Mouse (Mus musculus) retina, adult 2 months (tissue): ENCODE measurements around the gene Nup85.

Experiments
- DNase-seq: peaks from one replicate; pipeline ENCODE4 v3.0.0-alpha.2; 2012; ENCODE audit warnings: low read depth, low spot score

The Nup85 gene

DNA sequence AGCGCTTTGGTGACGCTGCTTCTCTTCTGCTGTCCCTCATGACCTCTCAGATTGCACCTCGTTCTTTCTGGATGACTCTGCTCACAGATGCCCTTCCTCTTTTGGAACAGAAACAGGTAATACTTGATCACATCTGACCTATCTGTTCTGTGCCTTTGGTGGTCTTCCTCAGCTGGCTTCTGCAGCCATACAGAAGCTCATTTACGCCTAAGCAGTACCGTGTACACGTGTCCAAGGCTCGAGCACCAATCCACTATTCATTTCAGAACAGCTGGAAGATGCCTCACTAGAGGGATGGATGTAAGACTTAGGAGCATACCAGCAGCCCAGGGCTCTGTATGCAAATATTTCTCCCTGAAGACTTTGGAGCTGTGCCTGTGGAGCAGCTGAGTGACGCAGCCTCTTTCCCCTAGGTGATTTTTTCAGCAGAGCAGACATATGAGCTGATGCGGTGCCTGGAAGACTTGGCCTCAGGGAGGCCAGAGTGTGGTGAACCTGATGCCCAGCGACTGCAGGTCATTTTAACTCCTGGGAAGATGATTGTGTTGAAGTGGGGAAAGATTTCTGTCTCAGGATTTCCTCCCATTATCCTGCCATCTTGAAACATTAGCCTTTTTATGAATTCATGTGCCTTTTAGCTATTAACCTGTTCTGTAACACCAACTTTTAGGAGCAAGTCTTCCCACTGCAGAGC lies 18.8 kb downstream of the Nup85 start:
- no peak for DNase-seq

DNA sequence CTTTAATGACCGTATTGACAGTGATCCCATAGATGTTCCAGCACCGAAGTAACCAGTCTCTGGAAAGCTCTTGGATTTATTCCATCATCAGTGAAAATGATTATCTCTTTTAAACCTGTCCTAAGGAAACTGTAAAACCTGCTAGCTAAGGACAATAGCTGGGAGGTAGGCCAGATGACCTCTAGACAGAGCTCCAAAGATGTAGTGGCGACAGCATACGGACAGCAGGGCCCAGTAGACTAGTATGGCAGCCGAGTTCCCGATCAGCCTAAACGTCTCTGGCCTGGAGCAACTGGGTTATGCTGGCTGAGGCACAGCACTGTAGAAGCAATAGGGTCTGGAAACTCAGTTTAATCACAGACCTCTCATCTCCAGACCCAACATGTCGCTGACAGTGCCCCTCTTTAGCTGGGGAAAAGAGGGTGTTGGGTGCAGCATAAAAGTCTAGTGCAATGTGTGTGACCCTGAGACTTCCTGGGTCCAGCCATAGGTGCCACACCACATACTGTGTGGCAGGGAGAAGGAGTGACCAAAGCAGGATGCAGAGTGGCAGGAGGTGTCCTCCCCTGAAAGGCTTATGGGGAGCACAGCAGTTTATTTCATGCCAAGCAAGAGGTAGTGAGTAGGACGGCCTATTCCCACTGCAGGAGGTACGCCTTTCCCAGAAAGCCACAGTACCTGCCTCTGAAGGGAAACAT lies 20.3 kb downstream of the Nup85 start:
- DNase-seq, result no peak

DNA sequence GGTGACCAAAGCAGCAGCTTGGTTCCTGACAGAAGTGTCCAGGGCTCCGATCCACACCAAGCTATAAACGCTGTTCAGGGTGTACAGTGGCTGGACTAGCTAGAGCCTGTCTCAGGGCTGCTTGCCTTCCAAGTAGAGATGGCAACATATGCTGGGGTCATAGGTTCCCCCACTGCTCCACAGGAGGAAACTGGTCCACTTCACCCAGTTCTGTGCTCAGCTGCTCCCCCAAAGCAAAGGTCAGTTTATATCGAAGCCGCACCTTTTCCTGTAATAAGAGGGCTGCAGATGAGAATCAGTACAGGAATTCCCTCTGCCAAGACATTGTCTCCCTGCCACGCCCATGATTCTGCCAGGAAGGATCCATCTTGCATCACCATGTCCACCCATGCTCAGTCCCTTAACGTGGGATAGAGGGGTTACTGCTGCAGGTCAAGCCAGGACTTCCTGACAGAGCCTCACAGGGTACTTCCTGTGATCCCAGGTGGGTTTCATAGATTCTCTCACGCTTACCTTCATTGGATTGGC lies 21.4 kb downstream of the Nup85 start:
- DNase-seq, result no peak

DNA sequence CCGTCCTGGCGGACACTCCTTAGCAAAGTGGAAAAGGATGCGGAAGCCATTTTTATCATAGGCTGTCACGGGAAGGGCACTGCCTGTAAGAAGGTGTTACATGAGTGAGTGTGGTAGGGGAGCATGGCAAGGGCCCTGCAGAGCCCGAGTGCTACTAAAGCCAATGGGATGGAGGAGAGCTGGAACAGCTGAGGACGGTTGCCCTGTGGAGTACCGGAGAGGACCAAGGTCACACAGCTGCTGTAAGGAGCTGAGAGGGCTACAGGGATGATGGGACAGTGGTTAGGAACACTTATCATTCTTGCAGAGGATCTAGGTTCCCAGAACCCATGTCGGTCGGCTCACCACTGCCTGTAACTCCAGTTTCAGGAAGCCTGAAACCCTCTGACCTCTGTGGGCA lies 22.2 kb downstream of the Nup85 start:
- no peak for DNase-seq

DNA sequence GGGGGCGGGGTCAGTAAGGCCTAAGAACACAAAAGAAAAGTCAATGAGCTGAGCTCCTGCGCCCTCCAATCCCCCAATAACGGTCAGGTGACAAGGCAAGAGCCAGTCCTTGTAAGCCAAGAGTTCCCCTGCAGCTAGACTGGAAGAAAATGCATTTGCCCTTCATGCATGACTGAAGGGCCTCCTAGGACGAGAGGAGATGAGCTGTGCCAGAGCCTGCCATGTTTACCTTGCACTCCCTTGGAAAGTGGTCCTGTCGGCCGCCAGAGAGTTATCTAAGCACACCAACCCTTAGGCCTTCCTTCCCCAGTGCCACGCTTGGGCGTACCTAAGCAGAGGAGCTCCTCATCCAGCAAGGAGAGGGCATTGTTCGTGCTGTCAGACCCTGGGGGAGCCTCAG lies 23.8 kb downstream of the Nup85 start:
- no peak for DNase-seq

DNA sequence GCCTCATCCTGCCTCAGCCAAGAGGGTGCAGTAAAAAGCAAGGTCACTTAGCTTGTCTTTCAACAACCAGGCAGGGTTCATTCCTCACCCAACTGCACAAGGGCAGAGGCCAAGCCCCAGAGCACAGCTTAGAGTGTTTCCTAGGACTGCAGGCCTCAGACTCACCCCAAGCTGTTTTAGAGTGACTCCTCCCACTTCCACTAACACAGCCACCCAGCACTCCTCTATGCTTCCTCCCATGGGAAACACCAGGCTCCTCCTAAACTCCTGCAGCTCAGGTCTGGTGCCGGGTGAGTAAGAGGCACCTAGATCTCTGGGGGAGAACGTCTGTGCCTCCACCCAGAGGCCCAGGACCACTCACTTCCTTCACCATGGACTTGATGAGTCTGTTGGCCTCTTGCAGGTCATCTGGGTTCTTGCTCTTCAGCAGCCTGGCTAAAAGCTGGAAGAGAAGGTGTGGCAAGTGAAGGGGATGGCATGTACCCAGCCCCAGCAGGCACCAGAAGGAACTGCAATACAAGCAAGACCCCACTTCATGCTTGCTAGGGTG lies 26.4 kb downstream of the Nup85 start:
- DNase-seq, result no peak

DNA sequence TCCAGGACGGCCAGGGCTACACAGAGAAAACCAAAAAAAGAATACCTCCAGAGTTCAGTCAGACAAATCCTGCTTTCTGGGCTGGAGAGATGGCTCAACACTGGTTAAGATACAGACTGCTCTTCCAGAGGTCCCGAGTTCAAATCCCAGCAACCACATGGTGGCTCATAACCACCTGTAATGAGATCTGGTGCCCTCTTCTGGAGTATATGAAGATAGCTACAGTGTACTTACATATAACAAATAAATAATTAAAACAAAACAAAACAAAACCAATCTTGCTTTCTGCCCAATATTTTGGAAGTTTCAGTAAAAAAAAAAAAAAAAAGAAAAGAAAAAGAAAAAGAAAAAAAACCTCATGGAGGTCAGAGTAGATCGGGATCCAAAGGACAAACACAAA lies 31.0 kb downstream of the Nup85 start:
- DNase-seq, result no peak

DNA sequence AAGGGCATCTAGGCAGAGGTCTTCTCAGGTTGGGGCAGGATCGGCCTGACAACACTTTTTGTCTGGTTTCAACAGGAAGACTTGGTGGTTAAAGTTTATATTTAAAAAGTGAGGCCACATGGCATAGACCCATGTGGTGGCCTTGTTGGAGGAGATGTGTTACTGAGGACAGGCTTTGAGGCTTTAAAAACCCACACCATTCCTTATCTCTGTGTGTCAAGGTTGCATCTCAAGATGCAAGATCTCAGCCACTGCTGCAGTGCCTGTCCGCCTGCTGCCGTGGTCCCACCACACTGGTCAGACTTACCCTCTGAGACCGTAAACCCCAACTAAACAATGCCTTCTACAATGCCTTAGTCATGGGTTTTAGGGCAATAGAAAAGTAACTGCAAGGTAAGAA lies 34.1 kb downstream of the Nup85 start:
- DNase-seq, result no peak

DNA sequence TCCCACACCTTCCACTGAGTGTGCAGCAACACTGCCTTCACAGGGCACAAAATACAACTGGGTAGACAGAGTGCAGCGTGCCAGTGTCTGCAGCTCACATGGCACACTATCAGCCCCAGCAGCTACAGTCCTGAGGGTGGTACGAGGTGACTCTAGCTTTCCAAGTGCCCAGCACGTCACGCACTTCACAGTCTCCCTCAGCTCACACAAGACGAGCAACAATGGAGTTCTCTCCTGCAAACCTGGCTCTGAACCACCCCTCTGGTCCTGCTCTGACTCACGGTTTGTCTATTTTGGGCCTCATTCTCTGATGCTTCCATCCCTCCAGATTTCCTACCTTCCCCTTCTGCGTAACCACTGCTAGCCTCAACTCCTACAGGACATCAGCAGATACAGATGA lies 35.5 kb downstream of the Nup85 start:
- no peak for DNase-seq

DNA sequence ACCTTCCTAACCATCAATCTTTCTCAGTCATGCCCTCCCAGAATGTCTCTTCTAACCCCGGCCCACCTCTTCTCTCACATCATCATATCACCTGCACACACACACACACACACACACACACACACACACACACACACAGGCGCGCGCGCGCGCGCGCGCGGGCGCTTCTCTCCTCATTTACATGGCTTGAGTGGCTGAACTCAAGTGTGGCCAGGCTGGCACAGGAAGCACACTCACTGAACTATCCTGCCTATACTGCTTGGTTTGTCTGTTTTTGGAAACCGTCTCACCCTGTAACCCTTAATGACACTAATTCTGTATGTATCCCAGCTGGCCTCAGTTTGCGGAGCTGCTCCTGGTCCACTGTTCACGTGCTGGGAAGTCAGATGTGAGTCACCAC lies 36.5 kb downstream of the Nup85 start:
- DNase-seq, result no peak

DNA sequence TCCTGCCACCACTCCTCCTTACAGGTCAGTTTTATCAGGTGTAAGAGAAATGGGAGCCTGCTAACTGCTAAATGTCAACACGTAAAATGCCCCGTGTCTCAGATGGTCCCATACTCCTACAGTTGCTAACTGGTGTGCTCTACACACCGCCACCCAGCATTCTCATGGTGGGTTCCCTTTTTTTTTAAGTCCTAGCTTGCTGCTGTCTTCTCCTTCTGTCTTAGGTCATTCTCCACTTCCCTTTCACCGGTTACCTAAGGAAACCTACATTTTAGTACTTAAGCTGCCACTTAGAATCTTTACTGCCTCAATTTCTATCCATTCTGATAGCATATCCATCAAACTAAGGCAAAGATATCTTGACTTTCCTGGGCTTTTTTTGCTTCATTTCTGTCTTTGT lies 36.9 kb downstream of the Nup85 start:
- DNase-seq, result no peak

DNA sequence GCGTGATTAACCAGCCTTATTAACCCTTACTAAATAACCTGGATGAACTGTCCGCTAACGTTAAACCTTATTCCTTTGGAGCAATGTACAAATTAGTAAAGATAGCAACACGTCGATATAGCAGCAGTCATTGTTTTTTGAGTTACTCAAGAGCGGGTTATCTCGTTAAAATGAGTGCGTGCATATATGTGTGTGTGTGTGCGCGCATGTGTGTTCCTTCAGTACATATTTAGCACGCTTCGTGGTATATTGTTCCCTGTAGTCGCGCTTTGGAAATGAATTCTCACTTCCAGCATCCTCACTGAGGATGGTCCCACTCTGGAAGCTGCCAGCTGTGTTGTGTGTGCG lies 38.9 kb downstream of the Nup85 start:
- no peak for DNase-seq

DNA sequence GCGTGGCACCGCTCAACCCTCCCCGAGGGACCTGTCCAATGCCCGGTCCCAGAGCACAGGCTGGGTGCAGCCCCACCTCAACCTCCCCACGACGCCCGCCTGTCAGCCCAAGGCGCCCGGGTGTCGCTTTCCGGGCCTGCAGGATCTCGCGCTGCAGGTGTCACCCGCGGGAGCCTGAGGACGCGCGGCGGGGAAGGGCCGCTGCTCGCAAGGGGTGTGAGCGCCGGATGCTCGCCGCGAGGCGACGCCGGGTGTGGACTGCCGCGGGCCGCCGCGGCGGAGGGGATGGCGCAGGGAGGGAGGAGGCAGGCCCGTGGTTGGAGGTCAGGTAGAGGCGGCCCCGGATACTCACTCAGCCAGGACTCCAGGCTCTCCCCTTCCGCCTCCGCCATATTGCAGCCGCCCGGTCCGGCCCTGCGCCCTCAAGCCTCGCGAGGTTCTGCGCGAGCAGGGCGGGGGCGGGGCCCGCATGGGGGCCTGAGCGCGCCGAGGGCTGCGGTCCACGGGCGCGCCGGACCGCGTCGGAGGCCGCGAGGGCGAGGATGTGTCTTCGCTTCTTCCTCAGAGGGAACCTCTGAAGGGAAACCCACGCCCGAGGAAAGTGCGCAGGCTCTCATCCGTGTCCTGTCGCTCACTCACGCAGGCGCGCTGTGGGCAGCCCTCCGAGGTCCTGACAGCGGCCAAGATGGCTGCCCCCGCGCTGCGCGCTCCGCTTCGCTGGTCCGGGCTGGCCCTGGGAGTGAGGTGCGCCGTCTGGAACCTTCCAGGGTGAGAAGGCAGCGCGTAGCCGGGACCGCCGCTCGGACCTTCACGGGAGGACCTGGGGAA lies 39.5 kb downstream of the Nup85 start, which contains the start of the genes Mrps7 and Gga3:
TSS of gene Mrps7 (plus strand) at position 450 of the 828 bp plus-strand sequence.
TSS of gene Gga3 (minus strand) at position 576 of the 828 bp plus-strand sequence.
- DNase-seq, result peak; percentile 81

DNA sequence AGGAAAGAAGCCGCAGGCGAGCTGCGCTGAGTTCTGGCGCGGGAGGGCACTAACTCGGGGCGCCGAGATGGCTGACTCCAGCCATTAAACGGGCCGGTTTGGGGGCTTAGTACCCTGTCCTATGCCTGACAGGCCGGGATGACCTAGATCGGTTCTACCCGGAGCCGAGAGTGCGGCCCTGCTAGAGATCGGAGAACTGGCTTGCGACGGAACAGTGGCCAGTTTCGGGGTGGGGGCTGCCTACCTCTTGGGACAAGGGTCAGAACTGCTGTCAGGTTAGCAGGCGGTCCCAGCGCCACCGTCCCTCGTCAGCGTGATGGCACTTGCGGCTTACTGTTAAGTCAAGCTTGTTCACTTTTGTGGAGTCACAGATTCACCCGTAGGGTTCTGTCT lies 40.1 kb downstream of the Nup85 start:
- no peak for DNase-seq

DNA sequence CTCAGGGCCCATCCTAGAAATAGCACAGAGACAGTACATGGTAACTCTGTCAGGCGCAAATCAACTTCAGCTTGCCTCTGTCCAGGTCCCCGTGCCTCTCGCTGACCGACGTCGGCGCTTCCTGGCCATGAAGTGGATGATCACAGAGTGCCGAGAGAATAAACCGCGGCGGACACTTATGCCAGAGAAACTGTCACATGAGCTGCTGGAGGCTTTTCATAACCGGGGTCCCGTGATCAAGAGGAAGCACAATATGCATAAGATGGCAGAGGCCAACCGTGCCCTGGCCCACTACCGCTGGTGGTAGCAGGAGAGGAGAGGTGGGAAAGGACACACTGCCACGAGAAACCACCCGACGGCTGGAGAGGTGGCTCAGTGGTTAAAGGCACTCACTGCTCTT lies 42.5 kb downstream of the Nup85 start:
- DNase-seq, result no peak

DNA sequence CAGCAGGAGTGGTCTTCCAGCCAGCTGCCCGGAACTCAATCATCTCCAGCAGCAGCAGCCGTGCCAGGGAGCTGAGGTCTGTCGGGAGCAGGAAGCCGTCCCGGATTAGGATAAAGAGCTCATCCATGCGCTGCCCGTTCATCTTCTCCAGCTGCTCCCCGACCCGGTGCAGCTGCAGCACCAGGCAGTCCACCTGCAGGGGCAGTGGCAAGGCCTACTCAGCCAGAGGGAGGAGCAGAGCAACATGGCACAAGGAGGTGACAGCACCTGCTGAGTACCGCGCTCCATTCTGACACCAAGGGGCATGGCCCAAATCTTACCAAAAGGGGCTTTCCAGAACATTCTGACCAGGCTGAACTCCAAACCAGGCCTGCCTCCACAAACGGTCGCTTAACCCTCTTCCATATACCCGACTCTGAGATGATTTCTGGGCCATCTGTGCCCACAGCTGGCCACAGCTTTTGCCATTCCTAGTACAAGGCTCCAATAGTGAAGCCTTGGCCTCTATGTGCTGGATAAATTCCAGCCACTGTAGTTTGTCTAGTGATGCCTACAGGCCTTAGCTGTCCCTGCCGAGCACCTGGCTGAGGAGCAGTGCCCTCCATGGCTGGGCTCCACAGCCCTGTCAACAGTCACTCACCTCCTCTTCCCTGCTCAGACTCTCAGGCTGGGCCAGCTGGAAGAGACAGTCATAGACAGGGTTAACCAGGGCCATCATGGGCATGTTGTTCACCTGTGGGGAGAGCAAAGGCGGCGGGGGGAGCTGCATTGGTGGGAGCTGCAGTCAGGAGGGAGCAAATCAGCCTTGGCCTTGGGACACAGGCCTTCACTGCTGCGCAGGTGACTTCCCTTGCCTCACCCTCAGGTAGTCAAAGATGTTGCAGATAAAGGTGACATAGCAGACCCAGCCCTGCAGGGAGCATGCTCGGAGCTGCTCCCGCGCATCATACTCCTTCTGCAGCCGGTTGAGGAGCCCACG lies 44.5 kb downstream of the Nup85 start:
- DNase-seq, result no peak

DNA sequence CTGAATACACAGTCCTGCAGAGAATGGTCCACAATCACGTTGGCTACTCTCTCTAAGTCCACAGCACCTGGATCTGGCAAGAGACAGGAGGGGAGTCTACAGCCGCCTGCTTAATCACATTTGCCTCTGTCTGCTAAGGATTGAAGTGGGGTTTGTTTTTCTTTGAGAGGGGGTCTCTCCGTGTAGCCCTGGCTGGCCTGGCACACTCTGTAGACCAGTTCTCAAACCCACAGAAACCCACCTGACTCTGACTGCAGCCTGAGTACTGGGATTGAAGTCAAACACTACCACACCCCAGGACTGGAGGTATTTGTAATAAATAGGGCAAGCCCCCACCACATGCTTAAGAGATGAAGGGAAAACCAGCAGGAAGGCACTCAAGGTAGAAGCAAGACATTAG lies 45.3 kb downstream of the Nup85 start:
- DNase-seq, result no peak

DNA sequence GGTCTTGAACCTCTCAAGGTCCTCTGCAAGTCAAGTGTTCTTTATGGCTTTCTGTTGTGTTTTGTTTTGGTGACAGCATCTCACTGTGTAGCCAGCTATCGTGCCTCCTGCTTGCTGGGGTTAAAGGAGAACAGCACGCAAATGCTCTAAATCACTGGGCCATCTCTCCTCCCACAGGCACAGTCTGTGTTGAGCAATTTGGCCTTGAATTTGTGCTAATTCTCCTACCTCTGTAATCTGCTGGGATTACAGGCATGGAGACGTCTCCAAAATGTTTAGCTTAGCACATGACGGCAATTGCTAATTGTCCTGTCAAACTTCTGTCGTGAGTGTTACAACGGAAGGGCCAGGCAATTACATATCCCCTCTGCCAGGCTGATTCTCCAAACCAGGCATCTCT lies 46.9 kb downstream of the Nup85 start:
- DNase-seq, result no peak

DNA sequence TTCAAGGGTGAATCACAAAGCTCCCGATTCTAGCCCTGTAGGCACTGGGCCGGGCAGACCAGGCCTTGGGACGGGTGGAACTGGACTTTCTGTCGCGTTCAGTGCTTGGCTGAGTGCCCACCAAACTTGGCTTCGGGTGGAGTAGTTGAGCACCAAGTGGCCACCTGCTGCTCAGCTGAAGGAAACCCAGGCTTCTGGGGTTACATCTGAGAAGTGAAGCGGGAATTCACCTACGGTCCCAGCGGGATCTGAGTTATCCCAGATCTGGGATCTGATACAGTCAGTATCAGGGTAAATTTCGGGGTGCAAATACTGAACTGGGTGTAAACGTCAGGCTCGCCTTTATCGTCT lies 47.8 kb downstream of the Nup85 start:
- DNase-seq, result no peak

DNA sequence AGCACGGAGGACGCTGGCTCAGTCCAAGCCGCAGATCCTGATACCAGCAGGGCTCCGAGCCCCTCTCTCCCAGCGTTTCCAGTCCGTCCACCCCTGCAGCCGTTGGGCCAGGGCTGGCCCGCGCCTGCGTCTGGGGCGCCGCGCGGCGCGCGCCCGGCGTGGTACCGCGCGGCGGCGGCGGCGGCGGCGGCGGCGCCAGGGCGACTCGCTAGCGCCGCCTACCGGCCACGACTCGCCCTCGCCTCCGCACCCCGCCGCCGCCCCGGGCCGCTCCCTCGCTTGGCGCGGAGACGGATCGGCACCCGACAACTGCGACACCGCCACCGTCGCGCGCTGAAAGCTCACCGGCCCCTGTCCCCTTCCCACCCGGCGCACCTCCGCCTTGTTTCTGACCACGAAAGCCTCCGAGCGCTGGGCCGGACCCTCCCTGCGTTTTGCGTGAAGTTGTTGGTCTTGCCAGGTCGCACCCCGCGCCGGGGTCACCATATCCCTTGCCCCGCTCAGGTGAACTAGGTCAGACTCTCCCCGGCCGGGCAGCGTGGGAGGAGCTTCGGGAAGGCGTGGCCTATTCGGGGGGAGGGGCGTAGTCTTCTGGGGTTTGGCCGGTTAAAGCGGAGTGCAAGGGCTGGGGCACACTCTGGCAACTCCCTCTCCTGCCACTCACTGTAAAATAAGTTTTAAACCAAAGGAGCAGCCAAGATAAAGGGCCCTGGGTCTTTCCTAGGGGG lies 48.3 kb downstream of the Nup85 start, which contains the start of gene Mif4gd:
TSS of gene Mif4gd (minus strand) at position 560 of the 728 bp plus-strand sequence.
- DNase-seq, result peak; percentile 81
